Mouse (Mus musculus): ENCODE data around the gene Ogdh. TPM values are rescaled to one million over a fixed set of nuclear protein-coding genes. Genes with fewer than 3 reads are reported as not detected.

The Ogdh gene
- polyA plus RNA-seq, 1 experiment from 2014 or later: 107 TPM

GRCm38 (mm10) chr11:6302793-6303192 lies 11.4 kb downstream of the Ogdh start:
- no peak for ATAC-seq (ENCODE audit: borderline replicate concordance, extremely low read depth, low FRiP score, low TSS enrichment)
- no peak overlapping the region for H3K4me3 ChIP-seq
- H3K4me1 ChIP-seq: no peaks in the 10 kb centered on the region
- no peaks in the 10 kb centered on the region for H3K27me3 ChIP-seq
- no peak overlapping the region for H3K4me2 ChIP-seq
- H3K27ac ChIP-seq: no peak overlapping the region
- H3K36me3 ChIP-seq: peaks cover 49% of the 10 kb centered on the region
- no peaks in the 10 kb centered on the region for H3K9me3 ChIP-seq
- no peak overlapping the region for H3K9ac ChIP-seq
- WGBS: 96% methylated on average over 2 of the region's 2 CpGs

- Histone ChIP-seq H3K36me3 (peaks cover 35% of the 10 kb centered on the region), H3K4me1 (no peaks in the 10 kb centered on the region), H3K4me2 (no peak overlapping the region), H3K27me3 (no peaks in the 10 kb centered on the region), H3K4me3 (no peak overlapping the region), H3K9ac (no peak overlapping the region), H3K27ac (no peak overlapping the region), H3K9me3 (no peaks in the 10 kb centered on the region)
- WGBS: 77% methylated on average over 1 of the region's 1 CpGs
- ATAC-seq (ENCODE audit: borderline replicate concordance, extremely low read depth, low FRiP score, low TSS enrichment): no peak
These were observed 14.6 kb downstream of the Ogdh start for GRCm38 (mm10) chr11:6305943-6306430.

- no peak for ATAC-seq (ENCODE audit: borderline replicate concordance, extremely low read depth, low FRiP score, low TSS enrichment)
- 91% methylated on average over 4 of the region's 4 CpGs for WGBS
- H3K36me3 ChIP-seq: peaks cover 34% of the 10 kb centered on the region
These were observed 16.7 kb downstream of the Ogdh start for GRCm38 (mm10) chr11:6308181-6308580.

DNA sequence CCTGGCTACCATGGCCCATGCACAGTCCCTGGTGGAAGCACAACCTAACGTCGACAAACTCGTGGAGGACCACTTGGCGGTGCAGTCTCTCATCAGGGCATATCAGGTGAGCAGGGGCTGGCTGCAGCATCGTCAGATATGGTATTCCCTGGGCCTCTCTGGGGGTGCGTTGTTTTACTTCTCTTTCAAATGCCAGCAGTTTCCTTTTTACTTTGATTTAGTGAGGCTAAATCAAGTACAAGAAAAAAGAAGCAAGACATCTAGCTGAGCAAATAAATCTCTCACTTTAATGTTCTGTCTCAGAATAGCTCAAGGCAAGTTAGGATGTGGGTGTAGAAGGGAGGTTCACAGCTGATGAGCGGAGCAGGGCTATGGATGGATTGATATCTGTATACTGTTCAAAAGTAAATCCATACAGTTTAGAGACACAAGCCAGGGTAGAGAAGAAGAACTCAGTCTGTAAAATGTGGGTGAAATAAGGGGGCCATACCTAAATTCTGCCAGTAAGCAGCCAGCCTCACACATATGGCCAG lies 22.5 kb downstream of the Ogdh start:
- Histone ChIP-seq H3K4me3 (no peak overlapping the region), H3K4me2 (no peak overlapping the region), H3K9ac (no peak overlapping the region), H3K27ac (no peak overlapping the region), H3K36me3 (peaks cover 50% of the 10 kb centered on the region), H3K27me3 (no peaks in the 10 kb centered on the region), H3K9me3 (no peaks in the 10 kb centered on the region), H3K4me1 (no peaks in the 10 kb centered on the region)
- no peak for ATAC-seq (ENCODE audit: borderline replicate concordance, extremely low read depth, low FRiP score, low TSS enrichment)
- 90% methylated on average over 7 of the region's 7 CpGs for WGBS

More at GRCm38 (mm10) chr11:6308181-6308580, 16.7 kb downstream of the Ogdh start:
- H3K4me3 ChIP-seq: no peak overlapping the region
- H3K9ac ChIP-seq: no peak overlapping the region
- H3K4me2 ChIP-seq: no peak overlapping the region
- H3K9me3 ChIP-seq: no peaks in the 10 kb centered on the region
- no peaks in the 10 kb centered on the region for H3K4me1 ChIP-seq
- no peak overlapping the region for H3K27ac ChIP-seq
- H3K27me3 ChIP-seq: no peaks in the 10 kb centered on the region

DNA sequence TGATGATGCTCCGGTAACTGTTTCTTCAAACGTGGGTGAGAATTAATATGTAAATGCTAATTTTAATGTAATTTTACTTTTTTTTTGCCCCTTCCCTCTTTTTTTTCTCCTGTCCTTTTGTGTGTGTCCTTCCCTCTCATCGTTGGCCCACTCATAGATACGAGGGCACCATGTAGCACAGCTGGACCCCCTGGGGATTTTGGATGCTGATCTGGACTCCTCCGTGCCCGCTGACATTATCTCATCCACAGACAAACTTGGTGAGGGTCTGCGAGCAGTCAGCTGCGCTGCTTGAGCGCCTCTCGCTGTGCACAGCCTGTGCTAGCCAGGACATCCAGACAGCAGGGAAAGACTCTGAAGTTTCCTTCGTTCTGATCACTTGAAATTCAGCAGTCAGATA lies 25.4 kb downstream of the Ogdh start:
- no peak for ATAC-seq (ENCODE audit: borderline replicate concordance, extremely low read depth, low FRiP score, low TSS enrichment)
- Histone ChIP-seq H3K27ac (no peak overlapping the region), H3K4me1 (no peaks in the 10 kb centered on the region), H3K36me3 (peaks cover 53% of the 10 kb centered on the region), H3K4me2 (no peak overlapping the region), H3K9ac (no peak overlapping the region), H3K4me3 (no peak overlapping the region), H3K27me3 (no peaks in the 10 kb centered on the region), H3K9me3 (no peaks in the 10 kb centered on the region)
- WGBS: 92% methylated on average over 11 of the region's 11 CpGs

DNA sequence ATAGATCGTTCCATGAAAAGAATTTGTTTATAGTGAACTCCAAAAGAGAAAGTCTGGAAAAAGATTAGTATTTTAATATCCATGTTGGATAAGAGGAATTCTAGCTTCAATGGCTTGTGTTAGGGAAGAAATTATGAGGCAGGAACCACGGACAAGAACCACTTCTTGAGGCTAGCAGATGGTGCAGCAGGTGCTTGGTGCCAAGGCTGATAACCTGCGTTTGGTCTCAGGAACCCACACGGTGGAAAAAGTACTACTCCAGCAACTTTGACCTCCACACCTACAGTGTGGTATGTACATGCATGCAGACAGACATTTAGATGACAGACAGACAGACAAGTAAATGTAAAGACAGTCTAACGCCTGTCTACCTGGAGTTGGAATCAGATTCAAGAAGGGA lies 27.1 kb downstream of the Ogdh start:
- Histone ChIP-seq H3K4me2 (no peak overlapping the region), H3K4me1 (no peaks in the 10 kb centered on the region), H3K9ac (no peak overlapping the region), H3K36me3 (peaks cover 52% of the 10 kb centered on the region), H3K9me3 (no peaks in the 10 kb centered on the region), H3K4me3 (no peak overlapping the region), H3K27me3 (no peaks in the 10 kb centered on the region), H3K27ac (no peak overlapping the region)
- ATAC-seq (ENCODE audit: borderline replicate concordance, extremely low read depth, low FRiP score, low TSS enrichment): no peak
- 89% methylated on average over 5 of the region's 5 CpGs for WGBS

DNA sequence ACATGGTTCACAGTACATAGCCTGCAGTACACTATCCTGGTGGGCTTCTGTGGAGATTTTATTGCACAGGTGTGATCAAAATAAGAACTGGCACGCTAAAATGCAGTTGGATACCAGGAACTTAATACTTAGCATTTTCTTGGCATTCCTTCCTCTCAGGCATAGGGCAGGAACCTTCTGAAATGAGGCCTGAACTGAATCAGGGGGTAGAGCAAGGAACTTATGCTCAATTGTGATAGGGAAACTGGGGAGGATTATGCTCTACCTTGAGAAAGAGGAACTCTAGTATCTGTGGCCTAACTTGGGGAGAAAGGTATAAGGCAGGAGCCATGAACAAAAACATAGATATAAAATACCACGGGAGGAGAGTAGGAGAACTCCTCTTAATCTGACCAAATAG lies 27.9 kb downstream of the Ogdh start:
- no peak for ATAC-seq (ENCODE audit: borderline replicate concordance, extremely low read depth, low FRiP score, low TSS enrichment)
- Histone ChIP-seq H3K4me1 (no peaks in the 10 kb centered on the region), H3K9ac (no peak overlapping the region), H3K4me2 (no peak overlapping the region), H3K4me3 (no peak overlapping the region), H3K36me3 (peaks cover 48% of the 10 kb centered on the region), H3K27ac (no peak overlapping the region), H3K9me3 (no peaks in the 10 kb centered on the region), H3K27me3 (no peaks in the 10 kb centered on the region)
- 86% methylated on average over 2 of the region's 2 CpGs for WGBS

GRCm38 (mm10) chr11:6322086-6322485 lies 30.7 kb downstream of the Ogdh start:
- ATAC-seq (ENCODE audit: borderline replicate concordance, extremely low read depth, low FRiP score, low TSS enrichment): no peak
- Histone ChIP-seq H3K9ac (no peak overlapping the region), H3K4me2 (no peak overlapping the region), H3K4me3 (no peak overlapping the region), H3K36me3 (peaks cover 26% of the 10 kb centered on the region), H3K27ac (no peak overlapping the region), H3K4me1 (no peaks in the 10 kb centered on the region), H3K27me3 (no peaks in the 10 kb centered on the region), H3K9me3 (no peaks in the 10 kb centered on the region)
- 83% methylated on average over 2 of the region's 2 CpGs for WGBS

GRCm38 (mm10) chr11:6323348-6323747 lies 31.9 kb downstream of the Ogdh start:
- Histone ChIP-seq H3K4me2 (no peak overlapping the region), H3K36me3 (peaks cover 15% of the 10 kb centered on the region; the same call in 1 of the 2 replicates), H3K27me3 (no peaks in the 10 kb centered on the region), H3K9ac (no peak overlapping the region), H3K27ac (no peak overlapping the region), H3K4me1 (no peaks in the 10 kb centered on the region), H3K4me3 (no peak overlapping the region), H3K9me3 (no peaks in the 10 kb centered on the region)
- no peak for ATAC-seq (ENCODE audit: borderline replicate concordance, extremely low read depth, low FRiP score, low TSS enrichment)
- WGBS: 69% methylated on average over 5 of the region's 5 CpGs

DNA sequence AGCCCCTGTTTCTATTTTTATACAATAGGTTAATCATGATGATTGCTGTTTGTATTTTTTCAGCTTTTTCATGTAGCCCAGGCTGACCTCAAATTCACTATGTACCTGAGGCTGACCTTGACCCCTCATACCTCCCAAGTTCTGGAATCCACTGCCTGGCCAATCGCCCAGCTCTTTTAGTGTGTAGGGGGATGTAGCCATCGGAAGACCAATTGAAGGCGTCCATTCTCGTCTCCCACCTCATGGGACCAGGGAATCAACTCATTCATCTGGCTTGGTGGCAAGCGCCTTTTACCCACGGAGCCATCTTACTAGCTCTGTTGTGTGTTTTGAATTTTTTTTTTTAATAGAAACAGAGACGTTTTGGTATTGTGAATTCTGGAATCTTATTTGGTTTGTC lies 39.8 kb downstream of the Ogdh start:
- ATAC-seq (ENCODE audit: borderline replicate concordance, extremely low read depth, low FRiP score, low TSS enrichment): no peak
- H3K27ac ChIP-seq: no peak overlapping the region
- H3K4me2 ChIP-seq: no peak overlapping the region
- H3K36me3 ChIP-seq: peaks cover 6% of the 10 kb centered on the region; the same call in 1 of the 2 replicates
- H3K9me3 ChIP-seq: no peaks in the 10 kb centered on the region
- no peak overlapping the region for H3K4me3 ChIP-seq
- no peaks in the 10 kb centered on the region for H3K27me3 ChIP-seq
- 92% methylated on average over 7 of the region's 7 CpGs for WGBS
- H3K4me1 ChIP-seq: no peaks in the 10 kb centered on the region
- H3K9ac ChIP-seq: no peak overlapping the region

DNA sequence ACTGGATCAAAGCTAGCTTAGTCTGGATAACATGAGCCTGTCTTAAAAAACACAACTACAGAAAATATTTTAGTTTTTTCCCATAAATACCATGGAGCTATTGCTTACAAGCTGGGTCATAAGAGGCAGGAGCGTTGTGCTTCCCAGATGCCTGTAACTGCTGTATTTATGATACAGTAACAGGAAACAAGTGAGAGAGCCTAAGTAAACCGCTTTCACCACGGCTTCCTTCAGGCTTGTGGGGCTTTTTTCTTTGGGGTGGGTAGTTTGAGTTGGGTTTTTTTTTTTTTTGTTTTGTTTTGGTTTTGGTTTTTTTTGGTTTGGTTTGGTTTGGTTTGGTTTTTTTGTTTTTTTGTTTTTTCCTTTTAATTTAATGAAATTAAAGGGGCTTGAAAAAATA lies 41.2 kb downstream of the Ogdh start:
- no peaks in the 10 kb centered on the region for H3K4me1 ChIP-seq
- H3K9ac ChIP-seq: no peak overlapping the region
- H3K4me3 ChIP-seq: no peak overlapping the region
- H3K9me3 ChIP-seq: no peaks in the 10 kb centered on the region
- no peak overlapping the region for H3K4me2 ChIP-seq
- H3K27ac ChIP-seq: no peak overlapping the region
- H3K27me3 ChIP-seq: no peaks in the 10 kb centered on the region
- H3K36me3 ChIP-seq: peaks cover 6% of the 10 kb centered on the region; the same call in 1 of the 2 replicates
- ATAC-seq (ENCODE audit: borderline replicate concordance, extremely low read depth, low FRiP score, low TSS enrichment): no peak
- WGBS: 77% methylated on average over 3 of the region's 3 CpGs

DNA sequence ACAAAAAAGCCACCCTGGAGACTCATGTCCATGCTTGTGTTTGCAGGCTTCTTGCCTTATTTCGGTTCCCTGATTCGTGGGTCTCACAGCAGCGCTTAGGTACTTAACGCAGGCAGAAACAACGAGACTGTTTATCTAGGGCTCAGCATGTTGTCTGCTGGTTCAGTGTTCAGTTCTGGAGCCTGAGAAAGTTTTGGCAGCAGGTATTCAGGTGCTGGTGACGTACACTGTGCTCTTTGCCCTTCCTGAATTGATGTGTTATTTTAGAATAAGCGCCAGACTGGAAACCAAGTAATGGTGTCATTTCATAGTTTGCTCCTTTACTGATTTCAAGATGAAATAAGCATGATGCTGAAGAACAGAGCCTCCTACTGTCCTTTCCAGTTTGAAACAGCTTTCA lies 42.0 kb downstream of the Ogdh start:
- Histone ChIP-seq H3K4me1 (no peaks in the 10 kb centered on the region), H3K27ac (no peak overlapping the region), H3K36me3 (peaks cover 10% of the 10 kb centered on the region; the same call in 1 of the 2 replicates), H3K9me3 (no peaks in the 10 kb centered on the region), H3K4me3 (no peak overlapping the region), H3K27me3 (no peaks in the 10 kb centered on the region), H3K9ac (no peak overlapping the region), H3K4me2 (no peak overlapping the region)
- WGBS: 88% methylated on average over 7 of the region's 7 CpGs
- ATAC-seq (ENCODE audit: borderline replicate concordance, extremely low read depth, low FRiP score, low TSS enrichment): no peak

GRCm38 (mm10) chr11:6335321-6335720 lies 43.9 kb downstream of the Ogdh start:
- H3K36me3 ChIP-seq: peaks cover 28% of the 10 kb centered on the region
- H3K4me2 ChIP-seq: no peak overlapping the region
- H3K27ac ChIP-seq: no peak overlapping the region
- H3K9me3 ChIP-seq: no peaks in the 10 kb centered on the region
- no peaks in the 10 kb centered on the region for H3K4me1 ChIP-seq
- no peaks in the 10 kb centered on the region for H3K27me3 ChIP-seq
- WGBS: 86% methylated on average over 7 of the region's 7 CpGs
- H3K4me3 ChIP-seq: no peak overlapping the region
- H3K9ac ChIP-seq: no peak overlapping the region
- ATAC-seq (ENCODE audit: borderline replicate concordance, extremely low read depth, low FRiP score, low TSS enrichment): no peak
